Mouse (Mus musculus): ENCODE results near the gene Serpinf2. TPM values are rescaled to one million over a fixed set of nuclear protein-coding genes. Genes with fewer than 3 reads are reported as not detected.

The Serpinf2 gene
- 0.10 and 0.11 TPM in 2 replicates for polyA plus RNA-seq (2012; rRNA removed)

DNA sequence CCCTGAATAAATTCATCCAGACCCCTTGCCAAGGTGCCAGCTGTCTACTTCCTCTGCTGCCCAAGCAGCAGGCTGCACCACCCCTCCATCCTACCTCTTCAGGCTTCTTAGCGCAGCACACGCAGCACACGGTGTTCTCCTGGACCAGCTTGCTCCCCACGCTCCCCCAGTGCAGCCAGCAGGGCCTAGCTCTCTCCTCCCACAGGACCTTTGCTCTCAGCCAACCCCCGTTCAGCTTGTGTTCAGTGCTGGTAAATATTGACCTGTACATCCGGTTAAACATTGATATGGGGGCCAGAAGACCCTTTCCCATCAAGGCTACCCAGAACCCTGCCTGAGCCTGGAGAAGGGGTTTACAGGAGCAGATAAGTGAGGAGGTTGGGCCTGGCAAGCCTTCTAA, at the start of gene Serpinf2:
TSS of gene Serpinf2 (minus strand) at position 229 of the 400 bp plus-strand sequence.
- DNase-seq (ENCODE audit: extremely low spot score in 1 of 2, low spot score in 1 of 2): no peak

DNA sequence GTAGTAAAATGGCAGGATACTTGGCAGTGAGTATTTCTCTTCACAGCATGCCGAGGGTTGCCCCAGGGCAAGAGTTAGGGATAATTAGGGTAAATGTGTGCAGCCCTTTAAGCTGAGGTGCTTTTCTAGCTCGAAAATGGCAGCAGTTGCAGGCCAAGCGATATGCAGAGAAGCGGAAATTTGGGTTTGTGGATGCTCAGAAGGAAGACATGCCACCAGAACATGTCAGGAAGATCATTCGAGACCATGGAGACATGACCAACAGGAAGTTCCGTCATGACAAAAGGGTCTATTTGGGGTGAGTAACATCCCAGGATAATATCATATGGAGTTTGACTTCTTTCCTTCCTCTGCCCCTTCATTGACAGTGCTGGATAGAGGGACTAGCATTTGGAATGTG, 48.1 kb upstream of the Serpinf2 start:
- no peak for DNase-seq (ENCODE audit: extremely low spot score in 1 of 2, low spot score in 1 of 2)

DNA sequence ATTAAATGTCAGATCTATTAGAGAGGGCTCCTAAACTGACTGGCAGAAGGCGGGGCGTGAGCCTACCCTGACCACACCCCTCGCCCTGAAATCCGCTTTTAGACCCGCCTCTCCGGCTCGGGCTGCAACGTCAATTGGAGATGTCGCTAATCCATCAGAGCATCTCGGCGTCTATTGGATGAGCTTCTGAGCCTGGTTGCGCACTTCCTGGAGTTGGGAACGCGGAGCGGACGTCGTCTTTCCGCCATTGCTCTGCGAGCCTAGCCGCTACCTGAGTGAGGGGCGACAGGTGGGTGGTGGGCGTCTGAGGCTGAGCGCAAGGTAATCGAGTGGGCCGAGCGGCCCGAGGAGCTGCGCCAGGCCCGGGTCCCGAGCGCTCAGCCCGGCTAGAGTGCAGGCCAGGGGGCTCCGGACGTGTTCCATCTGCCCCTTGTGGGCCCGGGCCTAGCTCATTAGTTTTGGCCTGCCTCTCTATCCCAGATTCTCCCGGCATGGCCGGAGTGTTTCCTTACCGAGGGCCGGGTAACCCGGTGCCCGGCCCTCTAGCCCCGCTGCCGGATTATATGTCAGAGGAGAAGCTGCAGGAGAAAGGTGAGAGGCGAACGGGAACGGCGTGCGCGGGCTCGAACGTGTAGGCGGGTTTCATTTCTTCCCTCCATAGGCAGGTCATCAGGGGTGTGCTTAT, 47.4 kb upstream of the Serpinf2 start, which contains the start of gene Prpf8:
TSS of gene Prpf8 (plus strand) at position 216 of the 685 bp plus-strand sequence.
- peak; percentile 98 to 99 for DNase-seq (ENCODE audit: extremely low spot score in 1 of 2, low spot score in 1 of 2)

DNA sequence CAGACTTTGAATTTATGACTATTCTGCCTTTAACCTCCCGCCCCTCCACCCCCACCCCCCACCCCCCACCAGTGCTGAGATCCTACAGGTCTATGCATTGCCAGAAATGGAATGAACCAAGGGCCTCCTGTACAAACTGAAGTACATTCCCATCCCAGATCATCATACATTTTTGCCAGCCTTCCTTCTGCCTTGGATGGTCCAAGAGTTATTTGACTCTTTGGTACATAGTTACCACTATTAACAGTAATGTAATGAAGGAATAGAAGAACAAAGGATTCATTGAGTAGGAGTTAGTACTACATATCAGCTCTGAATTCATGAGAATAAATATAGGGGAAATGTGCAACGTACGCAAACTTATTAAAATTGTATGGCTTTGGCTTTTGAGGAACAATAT, 46.8 kb upstream of the Serpinf2 start:
- no peak for DNase-seq (ENCODE audit: extremely low spot score in 1 of 2, low spot score in 1 of 2)

GRCm38 (mm10) chr11:75473376-75473775, 34.0 kb upstream of the Serpinf2 start:
- DNase-seq (ENCODE audit: extremely low spot score in 1 of 2, low spot score in 1 of 2): no peak

GRCm38 (mm10) chr11:75472469-75473081, 33.2 kb upstream of the Serpinf2 start:
- no peak for DNase-seq (ENCODE audit: extremely low spot score in 1 of 2, low spot score in 1 of 2)

DNA sequence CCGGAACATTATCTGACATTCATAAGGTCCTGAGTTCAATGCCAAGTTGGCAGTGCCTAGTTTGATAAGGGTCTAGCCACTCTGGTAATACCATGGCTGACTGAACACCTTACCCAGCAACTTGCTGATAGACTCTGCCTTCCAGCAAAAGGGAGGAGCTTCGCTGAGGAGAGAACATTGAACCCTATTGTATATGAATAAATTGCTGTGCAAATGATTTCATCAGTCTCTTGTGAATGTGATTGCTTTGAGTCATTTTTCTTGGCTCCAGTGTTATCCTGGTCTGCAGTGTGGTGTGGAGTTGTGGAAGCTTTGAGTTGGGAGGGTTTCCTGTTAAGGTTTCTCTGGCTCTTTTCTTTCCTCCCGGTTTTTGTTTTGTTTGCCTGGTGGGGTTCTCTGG, 31.3 kb upstream of the Serpinf2 start:
- no peak for DNase-seq (ENCODE audit: extremely low spot score in 1 of 2, low spot score in 1 of 2)

GRCm38 (mm10) chr11:75469261-75469660, 29.9 kb upstream of the Serpinf2 start:
- no peak for DNase-seq (ENCODE audit: extremely low spot score in 1 of 2, low spot score in 1 of 2)

- DNase-seq (ENCODE audit: extremely low spot score in 1 of 2, low spot score in 1 of 2): no peak
These were observed 29.0 kb upstream of the Serpinf2 start for GRCm38 (mm10) chr11:75468410-75468809.

- no peak for DNase-seq (ENCODE audit: extremely low spot score in 1 of 2, low spot score in 1 of 2)
These were observed 28.3 kb upstream of the Serpinf2 start for GRCm38 (mm10) chr11:75467512-75468215.

DNA sequence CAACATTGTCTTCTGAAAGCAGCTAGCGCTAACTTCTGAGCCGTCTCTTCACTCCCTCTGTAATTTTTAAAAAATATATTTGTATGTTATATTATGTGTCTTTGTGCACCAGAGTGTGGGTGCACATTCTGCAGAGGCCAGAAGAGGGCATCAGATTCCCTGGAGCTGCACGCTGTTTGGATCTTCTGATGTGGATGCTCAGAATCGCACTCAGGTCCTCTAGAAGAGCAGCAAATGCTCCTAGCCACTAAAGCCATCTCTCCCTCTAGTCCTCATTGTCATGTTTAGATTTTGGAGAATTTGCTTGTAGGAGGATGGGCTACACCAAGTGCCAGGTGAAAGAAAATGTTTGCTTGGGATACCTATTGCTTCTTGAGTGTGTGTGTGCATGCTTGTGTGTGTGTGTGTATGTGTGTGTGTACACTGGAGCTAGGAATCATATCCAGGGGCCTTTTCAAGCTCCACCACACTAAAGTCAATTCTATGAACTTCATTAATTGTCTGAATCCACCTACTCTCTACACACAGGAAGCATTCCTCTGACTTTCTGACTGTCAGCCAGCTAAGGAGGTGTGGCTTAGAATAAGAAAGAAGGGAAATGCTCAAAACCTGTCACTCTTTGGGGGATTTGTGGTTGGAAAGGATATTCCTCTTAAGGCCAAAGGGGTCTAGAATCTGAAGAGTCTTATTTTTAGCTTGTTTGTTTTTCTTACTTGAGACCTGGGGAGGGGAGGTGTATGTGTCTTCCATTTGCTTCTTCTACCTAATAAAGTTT, 27.5 kb upstream of the Serpinf2 start:
- no peak for DNase-seq (ENCODE audit: extremely low spot score in 1 of 2, low spot score in 1 of 2)

- no peak for DNase-seq (ENCODE audit: extremely low spot score in 1 of 2, low spot score in 1 of 2)
These were observed 25.7 kb upstream of the Serpinf2 start for GRCm38 (mm10) chr11:75465051-75465450.

DNA sequence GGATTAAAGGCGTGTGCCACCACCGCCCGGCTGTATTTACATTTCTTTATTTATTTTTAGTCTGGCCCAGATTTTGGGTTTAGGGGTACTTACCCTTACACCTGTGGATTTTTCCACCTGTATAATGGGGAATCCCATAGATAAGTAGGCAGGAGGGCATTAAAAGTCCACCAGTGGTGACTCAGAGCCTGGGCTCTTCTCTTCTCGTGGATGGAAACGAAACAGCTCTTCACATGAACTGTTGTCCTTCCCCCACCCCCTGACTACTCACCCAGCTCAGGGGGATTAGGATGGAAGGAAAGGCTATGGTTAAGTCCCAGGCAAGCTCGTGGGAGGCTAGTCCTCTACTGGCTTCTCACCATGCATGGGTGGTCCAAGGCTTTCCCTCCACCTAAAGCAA, 25.0 kb upstream of the Serpinf2 start:
- no peak for DNase-seq (ENCODE audit: extremely low spot score in 1 of 2, low spot score in 1 of 2)

DNA sequence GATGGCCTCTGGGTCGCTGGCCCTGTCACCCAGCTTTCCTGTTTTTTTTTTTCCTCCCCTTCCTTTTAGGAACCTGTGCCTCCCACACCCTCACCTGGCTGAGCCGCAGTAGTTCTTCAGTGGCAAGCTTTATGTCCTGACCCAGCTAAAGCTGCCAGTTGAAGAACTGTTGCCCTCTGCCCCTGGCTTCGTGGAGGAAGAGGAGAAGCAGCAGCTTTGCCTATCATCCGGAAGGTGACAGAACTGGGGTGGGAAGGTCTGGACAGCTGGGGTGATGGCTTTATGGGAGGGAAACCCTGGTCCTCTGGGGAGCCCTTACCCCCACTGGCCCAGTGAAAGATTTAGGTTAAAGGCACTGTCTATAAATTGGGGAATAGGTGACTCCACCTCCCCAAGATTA, 24.2 kb upstream of the Serpinf2 start:
- DNase-seq (ENCODE audit: extremely low spot score in 1 of 2, low spot score in 1 of 2): no peak

GRCm38 (mm10) chr11:75462865-75463336, 23.5 kb upstream of the Serpinf2 start:
- peak in 1 of 2 experiments; percentile 73 for DNase-seq (ENCODE audit: extremely low spot score in 1 of 2, low spot score in 1 of 2)

DNA sequence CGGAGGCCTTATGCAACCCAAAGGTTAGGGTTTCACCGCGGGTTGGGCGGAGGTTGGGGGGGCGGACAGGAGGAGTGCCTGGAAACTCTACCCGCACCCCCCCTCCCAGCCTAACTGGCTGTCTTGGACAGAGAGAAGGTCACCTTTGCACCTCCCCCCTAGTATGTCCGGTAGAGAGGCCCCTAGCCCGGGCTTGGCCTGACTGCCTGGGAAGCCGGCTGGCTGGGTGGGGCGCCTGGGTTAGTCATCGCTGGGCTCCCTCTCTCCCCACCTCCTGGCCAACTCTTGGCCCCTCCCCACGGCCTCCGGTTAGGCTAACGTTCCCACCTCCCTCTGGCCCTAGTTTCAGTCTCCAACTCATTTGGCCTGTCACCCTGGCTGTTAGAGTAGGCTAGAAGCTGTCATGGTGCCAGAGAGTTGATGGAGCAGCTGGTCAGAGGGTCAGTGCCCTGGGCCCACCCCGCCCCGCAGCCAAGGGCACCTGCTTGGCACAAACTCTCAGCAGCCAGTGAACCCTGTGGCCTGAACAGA, 22.9 kb upstream of the Serpinf2 start:
- DNase-seq (ENCODE audit: extremely low spot score in 1 of 2, low spot score in 1 of 2): peak in 1 of 2 experiments; percentile 44

GRCm38 (mm10) chr11:75461743-75462252, 22.4 kb upstream of the Serpinf2 start:
- DNase-seq (ENCODE audit: extremely low spot score in 1 of 2, low spot score in 1 of 2): no peak

- peak; percentile 99 to 100 for DNase-seq (ENCODE audit: extremely low spot score in 1 of 2, low spot score in 1 of 2)
These were observed 21.7 kb upstream of the Serpinf2 start, which contains the start of gene Tlcd2 for GRCm38 (mm10) chr11:75460844-75461742. Gene Tlcd2 (plus strand): TSS chr11:75461715.
